Mouse (Mus musculus): Measurements from ENCODE around the gene Hook2. TPM values are rescaled to one million over a fixed set of nuclear protein-coding genes. Genes with fewer than 3 reads are reported as not detected.

The Hook2 gene
- total RNA-seq (2015) (1.9 and 3.8 TPM in 2 replicates), total RNA-seq (2017) (7.2 and 8.5 TPM in 2 replicates)

GRCm38 (mm10) chr8:84990349-84990748, at the start of gene Hook2:
Gene Hook2 (plus strand): TSS chr8:84990603.
- peak; percentile 76 for ATAC-seq (replicated peaks; ENCODE audit: poor library complexity)

GRCm38 (mm10) chr8:84943699-84944098, 46.7 kb upstream of the Hook2 start:
- no peak for ATAC-seq (replicated peaks; ENCODE audit: poor library complexity)

GRCm38 (mm10) chr8:84944478-84945160, 45.8 kb upstream of the Hook2 start:
- peak; percentile 80 for ATAC-seq (replicated peaks; ENCODE audit: poor library complexity)

- ATAC-seq (replicated peaks; ENCODE audit: poor library complexity), result no peak
Measured at GRCm38 (mm10) chr8:84945235-84945632, 45.2 kb upstream of the Hook2 start.

GRCm38 (mm10) chr8:84945633-84946527, 44.5 kb upstream of the Hook2 start:
- ATAC-seq (replicated peaks; ENCODE audit: poor library complexity), result no peak

DNA sequence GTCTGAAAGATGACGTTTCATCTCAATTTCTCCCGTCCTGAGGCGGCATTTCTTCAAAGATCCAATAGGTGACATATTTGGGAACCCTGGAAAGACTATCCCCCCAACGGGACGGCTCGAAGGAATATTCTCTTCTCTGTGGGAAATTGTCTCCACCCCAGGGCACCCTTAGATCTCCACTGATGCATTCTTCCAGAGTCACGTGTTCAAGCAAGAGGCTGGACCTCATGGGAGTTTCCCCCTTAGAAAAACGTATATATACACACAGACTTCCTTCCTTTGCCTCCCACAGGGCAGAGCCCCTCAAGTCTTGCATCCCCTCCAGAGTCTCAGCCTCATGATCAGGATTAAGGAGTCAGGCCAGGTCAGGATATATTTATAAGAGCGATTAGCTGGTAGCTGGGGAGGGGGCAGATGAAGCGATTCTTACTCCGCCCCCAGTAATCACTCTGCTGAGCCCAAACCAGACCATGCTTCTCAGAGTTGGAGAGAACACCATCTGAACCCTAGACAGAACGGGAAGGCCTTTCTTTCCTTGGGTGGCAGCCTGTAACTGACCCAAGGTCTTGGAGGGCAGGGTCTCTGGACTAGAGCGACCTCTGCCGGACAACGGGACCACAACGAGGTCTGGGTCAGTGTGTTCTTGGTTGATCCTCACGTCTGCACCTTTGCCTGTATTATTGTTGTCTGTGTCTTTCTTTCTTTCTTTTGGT, 43.7 kb upstream of the Hook2 start, which contains the start of gene Rtbdn:
Gene Rtbdn, plus strand, starts transcription at position 464 of the 713 bp plus-strand sequence.
- no peak for ATAC-seq (replicated peaks; ENCODE audit: poor library complexity)

DNA sequence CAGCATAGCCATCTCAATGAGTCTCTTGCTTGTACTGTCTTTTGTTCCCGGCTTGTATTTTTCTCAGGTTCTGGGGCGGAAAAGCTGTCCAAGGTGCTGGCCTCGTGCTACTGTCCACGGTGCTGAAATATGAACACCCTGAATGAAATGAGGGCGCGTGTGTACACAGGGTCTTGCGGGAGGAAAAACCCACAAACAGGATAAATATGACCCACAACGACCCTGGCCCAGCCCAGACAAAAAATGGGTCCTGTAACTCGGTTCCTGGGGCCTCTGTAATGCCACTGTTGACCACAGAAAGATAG, 43.2 kb upstream of the Hook2 start:
- peak; percentile 85 for ATAC-seq (replicated peaks; ENCODE audit: poor library complexity)

- no peak for ATAC-seq (replicated peaks; ENCODE audit: poor library complexity)
Measured at GRCm38 (mm10) chr8:84949753-84950152, 40.6 kb upstream of the Hook2 start.

DNA sequence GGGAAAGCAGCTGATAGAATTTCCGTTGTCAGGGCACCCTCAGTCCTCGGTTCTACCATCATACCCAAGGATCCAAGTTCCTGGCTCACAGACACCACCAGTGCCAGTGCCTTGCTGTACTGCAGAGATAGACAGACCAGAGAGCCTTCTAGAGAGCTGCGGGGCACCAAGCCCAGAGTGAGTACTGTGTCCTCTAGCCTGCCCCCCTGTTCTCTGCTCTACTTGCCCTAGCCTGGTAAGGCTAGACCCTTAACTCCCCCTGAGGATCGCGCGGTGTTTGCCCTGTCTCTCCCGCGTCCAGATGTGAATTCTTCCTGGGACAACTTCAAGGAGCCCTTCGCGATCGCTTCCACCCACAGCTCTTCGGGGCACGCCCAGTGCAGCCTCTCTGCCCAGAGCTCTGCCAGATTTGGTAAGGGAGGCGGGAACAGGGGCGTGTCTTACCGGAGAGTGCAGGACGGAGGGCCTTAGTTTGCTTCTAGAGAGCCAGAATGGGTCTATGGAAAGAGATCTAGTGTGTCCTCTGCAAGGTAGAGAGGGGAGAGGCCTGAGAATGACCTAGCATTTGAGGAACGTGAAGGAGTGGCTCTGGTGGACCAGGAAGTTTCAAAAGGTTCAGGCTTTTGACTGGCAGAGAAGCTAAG, 37.7 kb upstream of the Hook2 start:
- ATAC-seq (replicated peaks; ENCODE audit: poor library complexity), result peak; percentile 84

GRCm38 (mm10) chr8:84956768-84957167, 33.6 kb upstream of the Hook2 start:
- peak; percentile 81 for ATAC-seq (replicated peaks; ENCODE audit: poor library complexity)

GRCm38 (mm10) chr8:84959811-84960210, 30.6 kb upstream of the Hook2 start:
- no peak for ATAC-seq (replicated peaks; ENCODE audit: poor library complexity)

GRCm38 (mm10) chr8:84963952-84964351, 26.5 kb upstream of the Hook2 start:
- ATAC-seq (replicated peaks; ENCODE audit: poor library complexity), result no peak

- ATAC-seq (replicated peaks; ENCODE audit: poor library complexity), result peak; percentile 83
Measured at GRCm38 (mm10) chr8:84965731-84966291, 24.6 kb upstream of the Hook2 start.

DNA sequence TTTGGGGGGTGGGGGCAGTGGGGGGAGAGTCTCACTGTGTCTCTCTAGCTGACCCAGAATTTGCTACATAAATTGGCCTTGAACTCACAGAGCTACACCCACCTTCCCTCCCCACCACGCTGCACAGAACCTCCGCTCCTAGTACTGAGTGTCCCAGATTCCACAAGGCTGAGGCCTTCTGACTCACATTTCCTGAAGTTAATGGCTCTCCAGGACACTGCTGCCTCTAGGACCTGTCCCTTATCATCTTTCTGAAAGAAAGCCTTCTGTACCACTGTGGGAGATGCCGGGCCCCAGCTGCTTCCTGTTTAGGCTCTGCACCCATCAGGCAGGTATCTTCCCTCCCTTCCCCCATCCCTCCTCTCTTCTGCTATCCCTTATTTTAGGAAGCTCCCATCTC, 23.8 kb upstream of the Hook2 start:
- no peak for ATAC-seq (replicated peaks; ENCODE audit: poor library complexity)

GRCm38 (mm10) chr8:84967532-84968304, 22.7 kb upstream of the Hook2 start:
- ATAC-seq (replicated peaks; ENCODE audit: poor library complexity), result no peak

GRCm38 (mm10) chr8:84968650-84969049, 21.8 kb upstream of the Hook2 start:
- no peak for ATAC-seq (replicated peaks; ENCODE audit: poor library complexity)

- ATAC-seq (replicated peaks; ENCODE audit: poor library complexity), result peak; percentile 40
Measured at GRCm38 (mm10) chr8:84969241-84970134, 20.9 kb upstream of the Hook2 start, which contains the start of the genes Gm49661, Prdx2 and Rnaseh2a. Gene Gm49661 (minus strand): TSS chr8:84969433. Gene Prdx2 (plus strand): TSS chr8:84969587. Gene Rnaseh2a (minus strand): TSS chr8:84969767.

- ATAC-seq (replicated peaks; ENCODE audit: poor library complexity), result no peak
Measured at GRCm38 (mm10) chr8:84970135-84970790, 20.1 kb upstream of the Hook2 start.
